Mouse (Mus musculus) spleen, adult 2 months (tissue): ENCODE results near the gene Odf2.

Experiments used
- CTCF ChIP-seq: fragments of 200-500 bp; IDR thresholded peaks from 2 replicates; pipeline ENCODE4 v1.5.1; 2011; ENCODE audit warnings: mild to moderate bottlenecking, inconsistent platforms; ENCODE audit not compliant: insufficient read depth, insufficient read length, insufficient replicate concordance; ENCODE audit errors: extremely low read depth
- POLR2A ChIP-seq: fragments of 200-500 bp; IDR thresholded peaks from 2 replicates; pipeline ENCODE4 v1.6.1; 2011; ENCODE audit warnings: low read depth, low read length, inconsistent platforms

DNA sequence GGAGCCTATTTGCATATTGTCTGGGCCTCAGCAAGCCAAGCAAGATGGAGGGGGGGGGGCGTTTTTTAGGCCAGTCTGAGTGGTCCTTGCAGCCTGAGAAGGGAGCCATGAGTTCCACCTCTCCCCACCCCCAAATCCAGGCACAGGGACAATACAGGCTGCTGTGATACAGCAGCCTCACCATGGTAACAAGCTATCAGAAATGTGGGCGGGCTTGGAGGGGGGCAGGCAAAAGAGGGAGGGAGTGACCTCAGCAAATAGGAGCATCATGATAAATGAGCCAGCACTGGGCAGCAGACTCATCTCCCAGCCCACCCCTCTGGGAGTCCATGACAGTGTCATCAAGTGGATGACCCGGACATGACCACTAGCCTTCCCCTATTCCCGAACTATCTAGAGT lies 49.6 kb upstream of the Odf2 start:
- TF ChIP-seq CTCF (no peak), POLR2A (no peak)
